Mouse (Mus musculus): ENCODE measurements around the gene Actr6.

Gene Actr6

DNA sequence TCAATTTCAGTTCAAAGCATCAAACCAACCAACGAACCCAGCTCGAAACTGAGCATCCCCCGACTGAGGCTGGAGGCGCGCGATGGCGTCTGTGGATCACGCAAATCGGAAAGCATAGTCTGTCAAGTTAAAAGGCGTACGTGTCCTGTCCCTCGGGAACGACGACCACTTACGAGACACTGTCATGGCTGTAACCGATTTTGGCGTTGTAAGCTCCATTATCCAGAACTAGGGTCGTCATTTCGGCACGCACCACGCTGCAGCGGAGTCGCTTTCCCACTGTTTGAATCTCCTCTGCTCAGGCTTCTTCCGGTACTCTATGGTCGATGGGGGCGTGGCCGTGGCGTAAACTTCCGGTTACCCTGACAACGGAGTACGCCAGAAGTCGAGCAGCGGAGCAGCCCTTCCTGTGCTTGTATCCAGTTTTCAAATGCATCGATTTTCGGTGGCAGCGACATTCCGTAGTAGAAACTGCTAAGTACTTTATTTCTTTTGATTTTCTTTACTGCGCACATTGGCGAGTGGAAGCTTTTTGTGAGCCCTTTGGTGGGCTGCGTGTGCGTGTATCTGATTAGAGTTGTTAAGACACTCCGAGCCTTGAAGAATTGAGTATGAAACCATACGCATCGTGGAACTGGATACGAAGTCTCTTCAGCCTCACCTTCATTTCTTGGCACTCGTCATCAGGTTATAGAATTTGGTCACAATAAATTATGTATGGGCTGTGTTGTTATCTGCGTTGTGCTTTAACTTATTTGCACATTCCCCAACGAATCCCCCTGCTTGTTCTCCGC, at the start of gene Actr6:
TSS of gene Actr6 (minus strand) at position 295 of the 794 bp plus-strand sequence.
- peak; percentile 96 for DNase-seq (ENCODE audit: low read depth)

DNA sequence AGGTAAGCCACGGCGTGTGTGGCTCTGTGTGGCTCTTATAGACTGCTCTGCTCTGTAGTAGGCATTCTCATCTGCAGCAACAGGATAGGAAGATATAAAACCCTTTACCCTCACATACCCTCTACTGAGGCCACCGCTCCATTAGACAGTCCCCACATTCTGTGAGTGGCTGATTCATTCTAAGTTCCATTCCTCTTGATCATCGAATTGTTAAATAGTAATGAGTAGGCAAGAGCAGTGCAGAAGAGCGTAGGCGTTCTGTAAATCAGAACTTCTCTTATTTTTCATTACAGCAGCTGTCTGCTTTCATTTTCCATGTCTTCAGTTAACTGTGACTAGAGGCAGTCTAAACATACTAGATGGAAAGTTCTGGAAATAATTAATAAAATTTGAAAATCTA, 43.9 kb upstream of the Actr6 start:
- peak; percentile 19 for DNase-seq (ENCODE audit: low read depth)

DNA sequence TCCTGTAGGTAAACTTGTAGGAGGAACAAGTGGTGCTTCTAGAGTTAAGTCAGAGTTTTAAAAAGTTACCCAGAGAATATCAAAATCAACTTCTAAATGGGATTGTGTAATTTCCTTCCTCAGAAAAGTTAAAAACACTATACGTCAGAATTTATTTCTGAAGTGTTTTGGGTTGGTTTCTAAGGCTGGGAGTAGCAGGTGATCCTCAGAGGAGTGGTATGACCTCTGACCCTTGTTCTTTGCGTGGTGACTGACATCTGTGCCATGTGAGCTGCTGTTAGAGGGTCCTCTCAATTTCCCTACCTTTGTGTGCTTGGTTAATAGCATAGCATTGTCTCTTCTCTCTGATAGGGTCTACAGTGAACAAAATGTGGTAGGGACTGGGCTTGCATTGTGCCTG, 39.8 kb upstream of the Actr6 start:
- DNase-seq (ENCODE audit: low read depth), result no peak

DNA sequence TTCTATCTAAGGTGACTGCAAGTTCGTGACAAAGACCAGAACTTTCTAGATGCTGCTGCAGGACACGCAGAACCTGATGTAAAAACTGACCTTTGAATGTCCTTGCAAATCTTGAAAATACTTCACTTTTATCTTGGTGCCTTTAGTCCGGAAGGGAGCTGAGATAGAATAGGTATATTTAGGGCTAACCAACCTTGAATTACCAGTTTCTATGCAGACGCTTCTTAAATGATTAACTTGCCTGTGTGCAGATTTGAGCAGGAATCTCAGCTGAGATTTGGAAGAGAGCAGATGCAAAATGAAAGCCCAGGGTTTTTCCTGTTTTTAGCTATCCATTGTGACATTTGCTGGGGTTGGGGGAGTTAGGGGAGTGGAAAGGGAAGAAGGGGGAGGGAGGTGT, 37.0 kb upstream of the Actr6 start:
- no peak for DNase-seq (ENCODE audit: low read depth)

DNA sequence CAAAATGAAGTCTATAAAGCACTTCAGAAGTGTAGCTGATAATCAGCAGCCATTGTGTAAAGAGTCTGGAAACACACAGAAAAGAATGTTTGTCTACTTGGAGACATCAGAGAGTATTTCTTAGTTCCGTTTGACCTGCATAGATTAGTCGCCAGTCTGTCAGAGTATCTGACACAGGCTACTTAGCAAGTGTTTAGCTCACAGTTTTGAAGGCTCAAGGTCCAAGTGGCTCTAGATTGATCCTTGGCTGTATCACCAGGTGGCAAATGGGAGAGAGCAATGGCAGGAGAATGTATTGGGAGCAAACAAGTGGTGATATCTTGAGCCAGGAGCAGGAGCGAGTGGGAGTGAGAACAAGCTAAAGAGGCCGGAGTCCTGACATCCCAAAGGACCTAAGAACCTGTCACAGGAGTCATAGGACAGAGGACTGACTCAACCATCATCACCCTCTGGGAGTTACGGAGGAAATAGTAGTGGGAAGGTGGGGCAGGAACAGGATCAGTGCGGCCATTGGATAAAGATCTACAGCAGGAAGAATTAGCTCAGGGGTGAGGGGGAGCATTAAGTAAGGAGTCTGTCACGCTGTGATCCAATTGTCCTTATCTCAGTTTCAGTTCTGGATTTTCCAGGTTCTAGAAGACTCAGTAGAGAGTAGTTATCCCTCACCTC, 36.4 kb upstream of the Actr6 start:
- DNase-seq (ENCODE audit: low read depth), result no peak

DNA sequence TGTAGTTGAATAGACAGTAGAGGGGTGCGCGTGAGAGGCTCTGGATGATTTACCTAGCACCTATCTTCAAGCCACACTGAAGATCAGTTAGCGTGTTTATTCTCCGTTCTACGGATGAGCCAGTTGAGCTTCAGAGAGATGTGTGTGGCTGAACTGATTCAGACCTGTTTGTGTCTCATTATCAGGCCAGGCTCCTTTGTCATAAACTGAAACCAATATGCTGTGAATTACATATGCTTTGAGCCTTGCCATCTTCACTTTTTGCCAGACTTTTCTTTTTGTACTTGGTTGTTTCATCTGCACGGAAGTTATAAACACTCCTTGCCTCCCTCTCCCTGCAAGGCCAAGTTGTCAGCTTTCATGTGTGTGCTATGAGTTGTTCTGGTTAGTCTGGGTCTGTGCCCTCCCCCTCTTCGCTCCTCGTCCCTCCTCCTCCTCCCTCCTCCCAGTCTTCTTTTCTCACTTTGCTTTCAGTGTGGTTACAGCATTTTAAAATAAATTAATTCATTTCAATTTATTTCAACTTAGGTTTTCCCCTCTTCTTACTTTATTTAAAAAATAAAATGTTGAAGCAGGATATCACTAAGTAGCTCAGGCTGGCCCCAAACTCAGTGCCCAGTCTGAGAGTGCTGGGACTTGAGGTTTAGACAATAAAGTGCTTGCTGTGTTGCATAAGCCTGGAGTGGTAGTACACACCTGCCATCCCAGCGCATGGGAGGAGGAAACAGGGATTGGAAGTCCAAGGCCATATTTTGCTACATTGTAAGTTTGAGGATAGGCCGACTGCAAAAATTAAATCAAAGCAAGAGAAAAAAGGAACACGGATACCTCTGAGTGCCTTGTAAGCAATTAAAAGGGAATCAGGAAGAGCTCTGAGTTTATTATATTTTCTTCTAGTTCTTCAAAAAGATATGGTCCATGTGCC, 34.0 kb upstream of the Actr6 start:
- DNase-seq (ENCODE audit: low read depth), result no peak

DNA sequence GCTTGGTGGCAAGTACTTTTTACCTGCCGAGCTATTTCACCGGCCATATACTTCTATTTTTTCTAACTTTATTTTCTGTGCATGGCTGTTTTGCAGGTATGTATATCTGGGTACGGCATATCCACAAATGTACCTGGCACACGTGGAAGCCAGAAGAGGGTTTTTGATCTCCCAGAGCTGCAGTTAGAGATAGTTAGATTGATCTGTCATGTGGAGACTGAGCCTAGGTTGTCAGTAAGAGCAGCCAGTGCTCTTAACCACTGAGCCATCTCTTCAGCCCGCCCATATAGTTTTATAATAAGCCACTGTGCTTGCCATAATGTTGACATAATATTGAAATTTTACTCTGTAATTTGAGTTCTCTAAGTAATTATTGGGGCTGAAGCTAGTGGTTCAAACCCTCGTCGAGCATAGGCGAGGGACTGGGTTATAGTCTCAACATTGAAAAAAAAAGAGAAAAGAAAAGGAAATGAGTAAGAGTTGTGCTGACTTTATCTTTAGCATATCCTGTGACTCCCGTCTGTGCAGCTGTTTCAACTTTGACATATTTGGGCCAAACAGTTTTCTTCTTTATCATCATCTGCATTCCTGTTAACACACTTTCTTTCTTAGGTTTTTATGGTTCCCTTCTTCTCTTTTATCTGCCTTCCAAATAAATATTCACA, 32.5 kb upstream of the Actr6 start:
- DNase-seq (ENCODE audit: low read depth), result no peak

DNA sequence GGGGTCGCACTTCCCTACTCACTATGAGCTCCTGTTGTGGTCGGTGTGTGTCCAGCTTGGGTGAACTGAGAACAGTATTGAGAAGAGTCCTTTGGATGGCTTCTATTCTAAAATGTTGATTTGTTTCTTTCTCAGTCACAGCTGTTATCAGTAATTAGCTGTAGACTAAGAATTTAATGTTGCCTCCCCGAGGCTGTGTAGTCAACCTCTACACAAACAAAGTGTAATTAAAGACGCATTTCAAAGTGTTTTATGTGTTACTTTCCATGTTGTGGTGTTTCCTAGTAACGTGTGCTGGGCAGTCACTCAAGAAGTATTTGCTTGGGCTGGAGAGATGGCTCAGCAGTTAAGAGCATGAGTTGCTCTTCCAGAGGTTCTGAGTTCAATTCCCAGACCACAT, 28.7 kb upstream of the Actr6 start:
- no peak for DNase-seq (ENCODE audit: low read depth)

DNA sequence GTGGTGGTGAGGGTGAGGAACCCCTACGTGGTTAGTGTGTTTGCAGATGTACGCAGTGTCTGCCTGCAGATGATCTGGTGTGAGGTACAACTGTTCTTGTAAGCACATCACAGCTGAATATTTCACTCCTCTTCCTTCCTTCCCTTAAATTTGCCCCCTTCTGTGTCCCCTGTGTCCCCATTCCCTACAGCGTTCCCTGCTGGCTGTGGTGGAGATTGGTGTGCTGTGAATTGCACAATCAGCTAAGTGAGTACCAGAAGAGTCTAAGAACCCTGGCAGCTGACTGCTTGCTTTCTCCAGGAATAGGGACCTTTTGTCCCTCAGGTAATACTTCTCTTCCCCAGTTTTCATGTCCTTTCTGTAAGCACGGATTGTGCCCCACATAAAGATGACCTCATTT, 23.1 kb upstream of the Actr6 start:
- DNase-seq (ENCODE audit: low read depth), result no peak

DNA sequence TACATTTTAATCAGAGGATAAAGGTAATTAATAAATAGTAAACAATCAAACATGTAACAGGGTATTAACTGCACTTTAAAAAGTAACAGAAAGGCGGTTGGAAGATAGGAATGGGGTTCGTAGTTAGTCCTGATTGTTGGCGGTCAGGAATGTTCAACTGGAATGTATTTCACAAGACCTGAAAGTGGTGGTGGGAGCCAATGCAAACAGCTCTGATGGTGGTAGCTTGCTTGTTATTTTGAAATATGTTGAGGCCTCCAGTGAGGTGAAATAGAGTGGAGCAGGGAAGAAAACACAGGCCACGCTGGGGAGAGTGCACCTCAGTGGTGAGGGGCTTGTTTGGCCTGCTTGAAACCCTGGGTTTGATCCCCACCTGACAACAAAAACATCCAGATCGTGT, 19.0 kb upstream of the Actr6 start:
- peak; percentile 61 for DNase-seq (ENCODE audit: low read depth)

DNA sequence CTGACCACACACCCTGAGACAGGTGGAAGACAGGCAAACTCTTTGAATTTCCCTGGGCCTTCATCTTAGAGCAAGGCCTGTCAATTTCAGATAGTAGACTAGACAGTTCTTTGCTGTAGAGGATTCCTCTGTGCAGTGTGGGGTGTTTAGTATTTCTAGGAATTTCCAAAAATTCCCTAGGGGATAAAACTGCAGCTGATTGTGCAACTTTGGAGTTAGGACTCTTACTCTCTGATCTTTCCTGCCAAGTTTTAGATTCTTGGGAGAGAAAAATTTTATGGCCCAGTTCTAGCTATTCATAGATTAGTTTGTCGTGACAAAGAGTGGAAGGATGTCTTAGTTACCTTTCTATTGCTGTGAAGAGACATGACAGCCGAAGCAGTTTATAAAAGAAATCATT, 16.5 kb upstream of the Actr6 start:
- peak; percentile 61 for DNase-seq (ENCODE audit: low read depth)

DNA sequence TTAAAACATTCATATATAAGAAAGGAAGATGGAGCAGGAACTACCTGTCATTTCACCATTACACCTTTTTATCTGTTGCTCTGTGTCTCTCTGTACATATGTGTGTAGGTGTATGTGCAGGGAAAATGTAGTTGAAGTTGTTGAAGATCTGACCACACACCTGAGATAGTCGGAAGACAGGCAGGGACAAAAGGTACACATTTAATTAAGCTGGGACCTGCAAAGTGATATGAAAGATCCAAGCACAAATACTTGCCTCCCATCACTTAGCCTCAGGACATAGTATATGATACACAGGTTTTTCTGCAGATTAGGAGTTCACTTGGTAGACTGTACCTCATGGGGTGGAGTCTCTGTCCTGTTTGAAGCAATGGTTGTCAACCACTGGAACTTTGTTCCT, 15.8 kb upstream of the Actr6 start:
- DNase-seq (ENCODE audit: low read depth), result no peak

DNA sequence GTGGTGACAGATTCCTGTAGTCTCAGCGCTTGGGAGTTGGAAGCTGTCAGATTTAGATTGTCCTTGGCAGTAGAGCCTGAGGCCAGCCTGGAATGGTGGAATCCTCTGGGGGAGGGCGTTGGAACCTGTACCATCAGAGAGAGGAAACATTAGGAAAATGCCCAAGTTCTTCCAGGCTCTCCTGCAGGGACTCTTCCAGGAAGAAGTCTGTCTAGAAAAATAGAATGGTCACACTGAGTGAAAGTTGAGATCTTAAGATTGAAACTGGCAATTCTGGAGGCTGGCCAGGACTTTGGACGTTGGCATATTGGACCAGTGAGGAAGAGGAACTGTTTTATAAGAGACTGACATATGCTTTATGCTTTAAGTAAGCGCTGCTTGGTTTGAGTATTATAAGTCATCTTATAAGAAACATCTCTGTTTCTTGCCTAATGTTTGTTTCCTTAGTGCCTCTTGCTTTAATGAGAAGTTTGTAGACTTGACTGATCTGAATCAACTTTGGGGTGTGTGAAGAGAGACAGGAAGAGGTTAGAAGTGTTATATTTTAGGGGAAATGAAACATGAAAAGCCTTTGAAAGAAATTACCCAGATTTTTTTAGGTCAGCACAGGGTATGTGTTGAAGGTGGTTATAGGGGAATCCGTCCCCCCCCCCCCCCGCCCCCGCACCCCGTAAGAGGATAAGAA, 15.3 kb upstream of the Actr6 start:
- DNase-seq (ENCODE audit: low read depth), result peak; percentile 19

DNA sequence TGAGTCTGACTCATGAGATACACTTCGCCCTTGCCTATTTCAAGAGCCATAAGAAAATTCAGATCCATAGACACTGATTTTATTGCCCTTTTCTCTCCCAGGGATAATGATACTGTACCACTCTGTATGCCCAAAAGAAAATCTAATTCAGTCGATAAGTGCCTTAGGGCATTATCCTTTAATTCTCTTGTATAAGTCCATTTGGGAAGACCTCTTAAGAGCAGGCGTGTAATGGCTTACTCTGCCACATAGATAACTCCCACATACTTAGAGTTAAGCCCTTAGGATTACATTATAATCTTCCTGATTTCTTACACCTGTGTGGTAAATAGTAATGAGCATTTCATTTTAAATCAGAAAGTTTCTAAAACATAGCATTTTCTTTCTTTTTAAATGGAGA, 14.5 kb upstream of the Actr6 start:
- no peak for DNase-seq (ENCODE audit: low read depth)

DNA sequence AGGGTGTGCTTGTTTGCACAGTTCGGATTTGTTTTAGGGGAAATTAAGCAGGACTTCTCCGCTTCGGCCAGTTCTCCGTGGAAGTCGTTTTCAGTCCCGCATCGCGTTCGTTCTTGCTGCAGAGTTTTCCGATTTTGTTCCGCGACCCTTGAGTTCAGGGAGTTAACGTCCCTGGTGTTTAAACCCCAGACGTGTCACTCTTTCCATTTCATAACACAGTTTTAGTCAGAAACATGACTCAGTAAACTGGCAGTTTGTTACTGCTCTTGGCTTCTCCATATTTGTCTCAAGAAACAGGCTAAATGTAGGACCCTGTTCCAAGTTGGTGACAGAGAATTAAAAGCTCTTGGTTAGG, 13.5 kb upstream of the Actr6 start:
- peak; percentile 79 for DNase-seq (ENCODE audit: low read depth)

DNA sequence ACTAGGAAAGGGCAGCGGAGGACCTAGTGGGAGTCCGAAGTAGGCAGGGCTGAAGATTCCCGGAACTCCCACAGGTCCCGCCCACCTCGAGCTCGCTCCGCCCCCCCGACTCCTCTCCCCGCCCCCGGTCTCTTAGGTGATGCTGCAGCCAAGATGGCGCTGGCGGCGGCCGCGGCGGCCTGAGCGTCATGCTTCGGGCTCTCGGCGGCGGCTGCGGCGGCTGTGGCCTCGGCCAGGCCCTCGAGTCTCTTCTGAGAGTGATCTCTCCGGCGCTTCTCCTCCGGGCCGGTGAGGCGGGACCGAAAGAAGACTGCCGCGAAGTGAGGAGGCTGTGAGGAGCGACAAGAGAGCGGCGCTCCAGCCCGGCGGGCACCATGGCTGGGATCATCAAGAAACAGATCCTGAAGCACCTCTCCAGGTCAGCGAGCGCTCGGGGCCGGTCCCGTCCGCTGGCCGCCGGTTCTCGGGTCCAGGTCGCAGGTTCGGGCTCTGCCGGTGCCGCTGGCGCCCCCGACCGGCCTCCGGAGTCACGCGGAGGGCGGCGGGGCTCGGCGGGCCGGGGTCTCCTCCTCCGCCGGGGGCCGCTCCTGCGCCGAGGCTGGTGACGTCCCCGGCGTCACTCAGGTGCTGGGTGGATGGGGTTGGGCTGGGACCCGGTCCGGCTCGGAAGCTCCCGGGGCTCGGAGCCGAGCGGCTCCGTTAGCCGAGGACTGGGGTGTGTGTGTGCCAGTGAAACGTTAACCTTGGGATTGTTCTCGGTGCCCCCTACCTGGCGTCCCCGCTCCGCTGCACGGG, 13.0 kb upstream of the Actr6 start, which contains the start of gene Uhrf1bp1l:
TSS of gene Uhrf1bp1l (plus strand) at position 121 of the 795 bp plus-strand sequence.
- peak; percentile 99 for DNase-seq (ENCODE audit: low read depth)

DNA sequence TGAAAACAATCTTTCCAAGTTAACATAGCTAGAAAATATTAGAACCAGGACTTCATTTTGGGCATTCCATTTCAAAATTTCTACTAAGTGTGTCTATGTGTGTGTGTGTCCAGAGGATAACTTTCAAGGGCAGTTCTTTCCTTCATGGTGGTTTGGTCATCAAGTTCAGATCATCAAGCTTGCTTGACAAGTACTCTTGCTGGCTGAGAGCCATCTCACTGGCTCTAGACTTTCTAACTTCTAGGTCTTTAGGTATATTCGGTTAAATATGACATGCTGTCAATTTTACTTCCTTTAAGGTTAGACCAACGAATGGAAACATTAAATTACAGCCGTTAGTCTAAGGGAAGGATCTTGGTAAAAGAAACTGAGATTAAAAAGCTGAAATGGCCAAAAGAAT, 12.2 kb upstream of the Actr6 start:
- peak; percentile 33 for DNase-seq (ENCODE audit: low read depth)

DNA sequence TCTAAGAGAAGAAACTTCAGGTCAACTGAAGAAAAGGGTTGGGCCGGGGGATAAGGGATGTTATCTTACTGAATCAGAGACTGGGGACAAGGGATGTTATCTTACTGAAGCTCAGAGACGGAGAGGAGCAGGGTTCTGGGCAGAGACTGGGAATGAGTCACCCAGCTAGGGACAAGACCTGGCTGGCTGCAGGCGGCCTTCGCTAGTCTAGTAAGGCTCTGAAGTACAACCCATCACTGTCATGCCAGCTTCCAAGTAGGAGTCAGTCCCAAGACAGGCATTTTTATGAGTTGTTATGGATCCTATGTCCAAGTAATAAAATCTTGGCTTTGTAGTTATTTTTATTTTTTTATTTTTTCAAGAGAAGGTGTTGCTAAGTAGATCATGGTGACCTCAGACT, 11.2 kb upstream of the Actr6 start:
- DNase-seq (ENCODE audit: low read depth), result no peak

DNA sequence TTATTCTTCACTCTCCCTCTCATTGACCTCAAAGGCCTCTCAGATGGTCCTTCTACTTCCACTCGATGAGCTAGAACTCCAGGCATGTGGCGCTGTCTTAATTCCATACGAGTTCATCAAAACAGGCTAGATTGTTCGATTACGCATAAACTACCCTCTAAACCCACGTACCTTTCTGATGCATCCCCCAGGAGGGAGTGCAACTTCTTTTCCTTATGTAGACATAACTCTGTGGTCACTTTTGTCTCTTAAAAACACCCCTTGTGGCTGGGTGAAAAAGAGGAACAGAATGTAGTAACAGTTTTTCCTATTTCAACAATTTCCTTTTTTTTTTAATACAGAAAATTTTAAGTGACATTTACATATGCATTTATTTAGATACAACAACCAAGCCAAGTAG, 8.9 kb upstream of the Actr6 start:
- no peak for DNase-seq (ENCODE audit: low read depth)

DNA sequence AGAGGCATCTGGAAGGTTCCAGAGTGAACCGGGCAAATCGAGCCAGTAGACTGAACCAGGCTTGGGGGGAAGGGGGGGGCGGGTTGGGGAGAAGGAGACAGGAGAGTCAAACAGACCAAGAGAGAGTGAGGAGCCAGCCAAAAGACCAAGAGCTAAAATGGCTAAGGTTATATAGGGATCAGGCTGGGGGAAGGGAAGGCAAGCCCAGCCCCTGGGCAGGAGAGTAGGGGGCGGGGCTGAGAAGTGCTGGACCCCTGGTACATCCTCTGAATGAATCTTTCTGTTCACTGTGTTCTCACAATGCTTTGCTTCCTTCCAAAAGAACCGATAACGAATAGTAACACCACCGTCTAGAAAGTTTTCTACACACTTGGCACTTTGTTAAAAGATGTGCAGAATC, 7.6 kb upstream of the Actr6 start:
- DNase-seq (ENCODE audit: low read depth), result no peak

DNA sequence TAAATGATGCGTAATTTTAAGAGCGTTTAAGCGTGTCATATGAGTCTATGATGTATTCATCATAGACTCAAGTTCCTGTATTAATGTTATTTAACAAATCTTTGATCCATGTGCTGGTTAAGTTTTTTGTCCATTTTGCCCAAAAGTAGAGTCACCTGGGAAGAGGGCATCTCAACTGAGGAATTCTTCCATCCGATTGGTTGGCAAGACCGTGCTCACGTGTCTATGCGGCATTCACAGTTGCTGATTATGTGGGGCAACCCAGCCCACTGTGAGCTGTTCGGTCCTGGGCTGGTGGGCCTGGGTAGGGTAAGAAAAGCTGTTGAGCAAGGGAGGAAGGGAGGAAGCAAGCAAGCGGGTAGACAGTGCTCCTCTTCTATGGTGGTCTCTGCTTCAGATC, 6.3 kb upstream of the Actr6 start:
- no peak for DNase-seq (ENCODE audit: low read depth)
